Comparison of ENCODE assay signal across 8 mouse cellular contexts in the genomic region with DNA sequence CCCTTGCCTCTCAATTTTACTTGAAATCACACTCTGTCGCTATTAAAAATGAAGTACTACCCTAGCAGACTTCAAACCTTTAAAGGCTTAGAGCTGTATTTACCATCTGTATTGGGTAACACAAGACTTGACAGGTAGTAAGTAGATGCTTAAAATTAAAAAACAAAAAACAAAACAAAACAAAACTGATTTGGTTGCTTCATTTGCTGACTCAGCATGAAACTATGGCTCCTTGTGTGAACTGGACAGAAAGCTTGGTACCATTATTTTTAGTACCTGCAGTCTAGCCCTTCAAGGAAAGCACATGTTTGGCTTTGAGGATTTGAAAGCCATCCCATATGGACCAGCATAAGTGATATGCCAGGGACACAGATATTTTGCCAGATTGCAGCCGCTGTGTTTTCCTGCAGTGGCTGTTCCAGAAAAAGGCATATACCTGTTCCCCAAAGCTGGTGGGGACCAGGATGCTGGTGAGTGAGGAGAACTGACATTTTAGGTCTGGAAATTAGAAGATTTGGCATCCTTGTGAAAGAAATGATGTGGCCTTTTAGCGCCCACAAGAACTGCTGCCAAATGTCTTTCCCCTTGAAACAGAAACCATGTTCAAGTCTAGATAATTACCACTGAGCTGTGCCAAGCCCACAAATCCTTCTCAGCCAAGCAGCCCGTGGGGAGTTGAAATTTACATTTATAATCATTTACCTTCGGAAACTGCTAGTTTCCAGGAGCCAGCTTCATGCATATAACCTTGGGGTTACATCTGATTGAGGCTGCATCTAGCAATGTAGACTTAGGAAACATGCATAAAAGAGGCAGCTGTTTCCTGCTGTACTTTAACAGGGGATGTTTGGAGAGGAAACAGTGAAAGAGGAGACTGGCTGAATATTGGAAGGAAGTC.
A peak's percentile ranks its signal among the peaks of the same experiment; 100 is the strongest.
DNase-seq lines count a peak whose midpoint lies in the region; ATAC-seq lines count a peak whose summit lies in the region.

No protein-coding gene starts in this region.

- H3K36me3 ChIP-seq in neural tube, embryonic 13.5 days, result no peaks in the 10 kb centered on the region

- H3K4me1 ChIP-seq in neural tube, embryonic 13.5 days (replicated peaks), result peaks cover 8% of the 10 kb centered on the region

- no peak overlapping the region for H3K4me2 ChIP-seq in neural tube, embryonic 13.5 days

- H3K27me3 ChIP-seq in neural tube, embryonic 13.5 days, result no peaks in the 10 kb centered on the region

- H3K9me3 ChIP-seq in neural tube, embryonic 13.5 days, result no peaks in the 10 kb centered on the region

- ATAC-seq in neural tube, embryonic 13.5 days (ENCODE audit: low read depth), result no peak; the same call in 1 of the 2 replicates

- peak; percentile 45 to 67 for DNase-seq in cerebellum, postnatal 14 days
- no peak for DNase-seq in cerebellum, adult 11-12 months
- DNase-seq in neural tube, embryonic 10.5 days (ENCODE audit: extremely low spot score, low spot score), result no peak
- DNase-seq in layer of hippocampus, adult 18-20 months (ENCODE audit: low spot score in 2 of 2), result peak; percentile 11 to 25
- DNase-seq in skeletal muscle tissue, adult 2 months (ENCODE audit: low read depth, low spot score), result peak; percentile 9
- DNase-seq in testis, postnatal 14 days (ENCODE audit: low spot score), result no peak
- no peak for DNase-seq in cerebellum, adult 18-20 months

- H3K27ac ChIP-seq in neural tube, embryonic 13.5 days (replicated peaks), result 0 out of 2 replicates have a peak overlapping the region, but pooled peaks have one; percentile 9

- no peak overlapping the region for H3K4me3 ChIP-seq in neural tube, embryonic 13.5 days

- H3K9ac ChIP-seq in neural tube, embryonic 13.5 days, result no peak overlapping the region

- 64% methylated on average over 5 of the region's 5 CpGs for WGBS in neural tube, embryonic 13.5 days

Comparison
In these comparisons a context has a peak if more than half of its experiments do, and no peak if none do; other contexts are left out.
1. DNase-seq: peak in cerebellum, postnatal 14 days (2 of 2), layer of hippocampus, adult 18-20 months (2 of 2) and skeletal muscle tissue, adult 2 months (single experiment); none in cerebellum, adult 11-12 months (single experiment), neural tube, embryonic 10.5 days (single experiment), testis, postnatal 14 days (single experiment) and cerebellum, adult 18-20 months (0 of 2).